Mouse (Mus musculus) testis, adult 2 months (tissue): Measurements from ENCODE around the gene Ispd.

Source experiments
- CTCF ChIP-seq: fragments of 200-500 bp; IDR thresholded peaks from 2 replicates; pipeline ENCODE4 v1.5.1; 2012; ENCODE audit warnings: low read depth, mild to moderate bottlenecking, inconsistent platforms, low read length, moderate library complexity; ENCODE audit not compliant: control insufficient read depth, insufficient read depth, insufficient replicate concordance
- POLR2A ChIP-seq: fragments of 200-500 bp; IDR thresholded peaks from 2 replicates; pipeline ENCODE4 v1.6.1; 2012; ENCODE audit warnings: low read depth, mild to moderate bottlenecking, inconsistent platforms, low read length, moderate library complexity; ENCODE audit not compliant: control insufficient read depth

- no peak for TF ChIP-seq CTCF
- no peak for TF ChIP-seq POLR2A
Measured at GRCm38 (mm10) chr12:36549474-36549873, 168.2 kb downstream of the Ispd start.
